Mouse (Mus musculus) limb, embryonic 12.5 days (tissue): Measurements from ENCODE around the gene Mrpl39. TPM values are rescaled to one million over a fixed set of nuclear protein-coding genes. Genes with fewer than 3 reads are reported as not detected.

ENCODE experiments used
- ATAC-seq: fragments of 200-750 bp; cut with Nextera tagmentation; 2 replicates; pipeline ENCODE4 v1.8.0; 2017; ENCODE audit warnings: low read depth, moderate TSS enrichment; ENCODE audit not compliant: insufficient number of reproducible peaks, insufficient read depth, low FRiP score, low TSS enrichment
- H3K27ac ChIP-seq: fragments of 300-500 bp; sonication (generic); 2 replicates; pipeline ENCODE4 v1.5.1; 2016; ENCODE audit warnings: mild to moderate bottlenecking, moderate library complexity
- H3K27me3 ChIP-seq: fragments of 300-500 bp; sonication (generic); 2 replicates; pipeline ENCODE4 v1.6.1; 2016; ENCODE audit warnings: mild to moderate bottlenecking, moderate library complexity
- H3K36me3 ChIP-seq: fragments of 300-500 bp; sonication (generic); 2 replicates; pipeline ENCODE4 v1.6.1; 2016; ENCODE audit warnings: mild to moderate bottlenecking, moderate library complexity
- H3K4me1 ChIP-seq: fragments of 300-500 bp; sonication (generic); replicated peaks from 2 replicates; pipeline ENCODE4 v1.6.1; 2016
- H3K4me2 ChIP-seq: fragments of 300-500 bp; sonication (generic); 2 replicates; pipeline ENCODE4 v1.6.1; 2016; ENCODE audit warnings: mild to moderate bottlenecking, moderate library complexity
- H3K4me3 ChIP-seq: fragments of 300-500 bp; sonication (generic); replicated peaks from 2 replicates; pipeline ENCODE4 v1.5.1; 2016; ENCODE audit warnings: mild to moderate bottlenecking
- H3K9ac ChIP-seq: fragments of 300-500 bp; sonication (generic); replicated peaks from 2 replicates; pipeline ENCODE4 v1.6.1; 2016; ENCODE audit warnings: mild to moderate bottlenecking, moderate library complexity
- H3K9me3 ChIP-seq: fragments of 300-500 bp; sonication (generic); 2 replicates; pipeline ENCODE4 v1.6.1; 2016; ENCODE audit warnings: mild to moderate bottlenecking, moderate library complexity
- WGBS: fragments of 180-500 bp; shearing (Covaris S2); methylation state at CpG from one replicate; pipeline ENCODE4 v1.1.7; 2016; 5-methylcytosine and 5-hydroxymethylcytosine counted together
- polyA plus RNA-seq: library from polyadenylated mRNA; unstranded; fragments of >200 nt; fragmentation: Nextera tagmentation; extraction: Ambion mirVana; gene quantifications from 2 replicates; pipeline ENCODE4 v1.2.1, GENCODE M21; 2016

Gene Mrpl39
- polyA plus RNA-seq, 1 experiment from 2014 or later: 45.2 TPM

DNA sequence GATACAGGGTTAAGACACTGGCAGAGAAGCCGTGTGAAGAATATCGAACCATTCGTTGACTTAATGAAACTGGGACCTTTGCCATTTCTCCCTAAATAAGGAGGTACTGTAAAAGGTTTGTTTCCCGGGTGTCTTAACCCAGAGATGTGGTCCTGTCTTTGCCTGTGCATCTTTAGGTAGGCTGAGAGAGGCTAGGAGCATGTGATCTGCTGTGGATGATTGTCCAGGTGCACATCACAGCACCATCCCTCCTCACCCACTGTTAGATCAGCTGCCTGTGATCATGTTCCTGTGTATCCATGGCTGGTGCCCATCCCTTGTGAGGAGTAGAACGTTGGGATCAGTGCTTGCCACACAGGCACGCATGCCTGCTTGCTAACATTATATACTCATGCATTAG, 29.0 kb downstream of the Mrpl39 start:
- no peaks in the 10 kb centered on the region for H3K9me3 ChIP-seq
- no peak for ATAC-seq
- WGBS: 86% methylated on average over 6 of the region's 6 CpGs
- peaks cover 8% of the 10 kb centered on the region for H3K4me1 ChIP-seq
- no peak overlapping the region for H3K27ac ChIP-seq
- no peak overlapping the region for H3K4me2 ChIP-seq
- H3K36me3 ChIP-seq: no peaks in the 10 kb centered on the region
- H3K27me3 ChIP-seq: 0 out of 2 replicates have a peak, but pooled peaks cover 4% of the 10 kb centered on the region
- H3K4me3 ChIP-seq: no peak overlapping the region
- H3K9ac ChIP-seq: no peak overlapping the region

DNA sequence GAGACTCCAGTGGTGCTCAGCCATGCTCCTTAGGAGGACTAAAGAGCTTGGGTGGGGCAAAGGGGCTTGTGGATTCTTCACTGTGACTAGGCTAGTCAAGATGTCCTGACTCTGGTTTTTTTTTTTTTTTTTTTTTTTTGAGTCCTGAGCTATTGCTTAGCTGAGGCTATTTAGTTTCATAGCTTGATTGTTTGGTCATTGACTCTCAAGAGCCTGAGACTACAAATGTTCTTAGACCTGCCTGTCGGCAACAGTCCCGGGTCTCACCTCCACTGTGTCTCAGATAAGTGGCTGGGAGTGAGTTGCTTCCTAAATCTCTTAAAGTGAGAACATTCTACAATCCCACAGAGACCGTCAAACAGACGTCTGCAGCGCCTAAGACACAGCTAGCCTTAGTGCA, 30.0 kb downstream of the Mrpl39 start:
- Histone ChIP-seq H3K4me3 (no peak overlapping the region), H3K27ac (no peak overlapping the region), H3K4me1 (peaks cover 8% of the 10 kb centered on the region), H3K9me3 (no peaks in the 10 kb centered on the region), H3K9ac (no peak overlapping the region), H3K36me3 (no peaks in the 10 kb centered on the region), H3K4me2 (no peak overlapping the region), H3K27me3 (0 out of 2 replicates have a peak, but pooled peaks cover 4% of the 10 kb centered on the region)
- ATAC-seq: no peak
- 72% methylated on average over 5 of the region's 5 CpGs for WGBS

DNA sequence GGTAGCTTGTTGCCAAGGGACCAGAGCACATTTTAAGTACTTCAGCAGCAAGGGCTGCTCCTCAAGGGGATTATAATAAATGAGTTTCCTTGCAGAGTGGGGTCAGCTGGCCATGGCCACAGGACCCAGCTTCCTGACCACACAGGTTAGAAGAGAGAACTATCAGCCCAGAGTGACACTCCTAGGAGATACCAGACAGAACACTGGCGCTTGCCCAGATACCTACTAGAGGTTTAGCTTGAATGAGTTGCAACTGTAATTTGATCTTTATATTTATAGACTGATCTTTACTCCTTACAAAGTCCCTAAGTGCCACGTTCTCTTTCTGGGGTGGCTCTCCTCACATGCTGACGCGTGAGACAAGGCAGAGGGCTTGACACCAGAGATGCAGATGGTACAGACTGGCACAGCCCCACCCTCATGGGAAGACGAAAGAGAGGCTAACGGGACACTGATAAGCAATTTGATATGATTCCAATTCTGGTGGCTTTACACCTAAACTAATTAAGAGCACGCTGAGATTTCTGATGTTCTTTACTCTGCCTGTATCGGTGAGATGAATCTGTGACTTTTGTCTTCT, 30.8 kb downstream of the Mrpl39 start:
- Histone ChIP-seq H3K4me2 (no peak overlapping the region), H3K27ac (no peak overlapping the region), H3K27me3 (0 out of 2 replicates have a peak, but pooled peaks cover 4% of the 10 kb centered on the region), H3K9me3 (no peaks in the 10 kb centered on the region), H3K4me3 (no peak overlapping the region), H3K9ac (no peak overlapping the region), H3K36me3 (no peaks in the 10 kb centered on the region), H3K4me1 (peaks cover 8% of the 10 kb centered on the region)
- 61% methylated on average over 8 of the region's 8 CpGs for WGBS
- no peak for ATAC-seq

DNA sequence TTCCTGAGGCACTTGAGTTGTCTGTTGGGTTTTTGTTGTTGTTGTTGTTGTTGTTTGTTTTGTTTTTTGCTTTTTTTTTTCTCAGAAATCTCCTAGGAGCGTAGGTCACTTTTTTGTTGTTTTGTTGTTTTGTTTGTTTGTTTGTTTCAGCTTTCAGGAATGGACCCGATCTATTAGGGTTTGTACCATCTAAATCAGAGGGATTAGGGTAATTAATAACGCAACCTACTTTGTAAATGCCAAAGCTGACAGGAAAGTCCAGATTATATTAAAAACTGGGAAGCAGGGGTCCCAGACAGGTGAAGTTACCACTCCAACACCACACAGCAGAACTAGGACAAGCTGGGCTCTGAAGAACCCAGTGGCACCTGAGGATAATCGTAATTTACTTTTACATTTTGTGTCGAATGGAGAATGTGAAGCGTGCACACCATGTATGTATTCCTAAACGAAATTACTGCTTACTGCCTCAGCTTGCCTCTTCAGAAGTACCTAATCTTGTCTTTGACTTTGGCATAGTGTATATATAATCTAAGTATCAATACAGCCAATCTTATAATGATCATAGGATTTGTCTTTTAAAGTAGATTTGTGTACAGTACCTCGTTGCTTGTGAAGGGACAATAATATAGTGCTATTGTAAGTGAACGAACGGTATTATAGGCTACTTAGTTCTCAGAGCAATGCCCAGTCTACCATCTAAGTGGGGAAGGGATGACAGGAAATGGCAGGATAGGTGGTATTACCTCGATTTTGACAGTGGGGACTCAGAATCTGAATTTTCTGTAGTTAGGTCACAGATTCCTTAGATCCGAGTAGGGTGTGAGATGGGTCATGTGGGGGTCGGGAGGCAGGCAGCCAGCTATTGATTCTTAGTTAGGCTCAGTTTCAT, 31.5 kb downstream of the Mrpl39 start:
- ATAC-seq: no peak
- no peak overlapping the region for H3K27ac ChIP-seq
- 63% methylated on average over 13 of the region's 13 CpGs for WGBS
- no peaks in the 10 kb centered on the region for H3K9me3 ChIP-seq
- H3K4me1 ChIP-seq: peaks cover 8% of the 10 kb centered on the region
- H3K36me3 ChIP-seq: no peaks in the 10 kb centered on the region
- H3K4me2 ChIP-seq: peak overlapping the region; percentile 91
- peak overlapping the region; percentile 64 for H3K4me3 ChIP-seq
- no peak overlapping the region; the same call in 1 of the 2 replicates for H3K9ac ChIP-seq
- 0 out of 2 replicates have a peak, but pooled peaks cover 4% of the 10 kb centered on the region for H3K27me3 ChIP-seq

DNA sequence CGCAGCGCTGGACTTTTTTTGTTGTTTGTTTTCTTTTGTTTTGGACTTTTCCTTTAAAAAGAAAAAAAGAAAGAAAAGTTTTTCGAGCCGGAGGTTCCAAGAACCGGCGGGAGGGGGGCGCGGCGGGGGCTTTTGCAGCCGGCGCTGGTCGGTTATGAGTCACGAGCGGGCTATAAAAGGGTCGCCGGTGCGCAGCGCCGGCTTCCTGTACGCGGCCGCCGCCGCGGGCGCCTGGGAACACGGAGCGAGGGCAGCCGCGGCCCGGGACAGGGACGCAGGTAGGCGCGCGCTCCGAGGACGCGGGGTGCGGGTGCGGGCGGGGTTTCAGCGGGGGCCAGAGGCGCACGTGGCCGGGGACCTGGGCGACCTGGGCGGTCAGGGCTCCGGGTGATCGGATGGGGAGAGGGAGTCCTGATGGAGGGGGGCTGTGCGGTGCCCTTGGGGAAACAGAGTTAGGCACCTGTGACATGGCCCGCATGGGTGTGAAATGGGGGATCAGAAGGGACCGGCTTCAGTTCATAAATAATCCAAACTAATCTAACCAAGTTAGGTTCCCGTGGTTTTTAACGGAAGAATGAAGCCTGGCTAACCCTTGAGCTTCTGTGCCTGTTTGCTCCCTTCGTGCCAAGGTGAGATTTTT, 32.3 kb downstream of the Mrpl39 start:
- Histone ChIP-seq H3K27me3 (0 out of 2 replicates have a peak, but pooled peaks cover 4% of the 10 kb centered on the region), H3K27ac (no peak overlapping the region), H3K9me3 (no peaks in the 10 kb centered on the region), H3K4me1 (peaks cover 8% of the 10 kb centered on the region), H3K4me2 (peak overlapping the region; percentile 91), H3K4me3 (peak overlapping the region; percentile 64), H3K36me3 (no peaks in the 10 kb centered on the region), H3K9ac (peak overlapping the region; percentile 70)
- under 1% methylated on average over 55 of the region's 55 CpGs for WGBS
- ATAC-seq: peak; percentile 82

DNA sequence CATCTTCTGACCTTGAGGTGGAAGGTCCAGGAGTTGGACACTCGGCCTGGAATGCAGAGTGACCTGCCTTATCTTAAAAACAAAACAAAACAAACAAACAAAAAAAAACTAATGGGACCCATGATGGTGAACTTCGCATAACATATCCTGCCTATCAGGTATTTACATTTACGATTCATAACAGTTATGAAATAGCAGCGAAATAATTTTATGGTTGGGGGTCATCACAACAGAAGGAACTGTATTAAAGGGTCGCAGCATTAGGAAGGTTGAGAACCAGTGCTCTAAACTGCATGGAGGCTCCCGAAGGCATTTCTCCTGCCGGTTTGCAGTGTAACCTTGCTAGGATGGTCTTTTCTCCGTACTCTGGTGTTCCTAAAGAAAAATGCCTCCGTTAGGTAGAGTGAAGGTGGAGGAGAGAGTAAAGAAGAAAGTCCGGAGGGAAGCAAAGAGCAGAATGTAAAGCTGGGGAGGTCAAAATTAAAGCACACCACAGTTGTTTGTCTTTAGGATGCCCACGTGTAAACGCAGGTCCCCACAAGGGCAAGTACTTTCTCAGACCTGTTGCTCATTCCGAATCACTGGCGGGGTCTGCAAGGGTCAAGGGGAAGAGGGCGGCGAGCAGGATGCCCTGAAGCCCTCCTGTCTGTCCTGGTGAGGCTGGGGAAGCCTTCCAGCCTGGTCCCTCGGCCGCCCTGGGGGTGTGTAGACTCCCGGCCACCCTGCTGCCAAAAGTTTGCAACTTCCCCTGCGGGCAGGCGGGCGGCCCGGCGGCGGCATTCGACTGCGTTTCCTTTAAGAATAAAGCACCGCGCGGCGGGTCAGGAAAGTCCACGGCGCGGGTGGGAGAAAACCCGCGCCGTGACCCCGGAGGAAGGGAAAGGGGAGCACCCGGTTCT, 33.1 kb downstream of the Mrpl39 start:
- 11% methylated on average over 39 of the region's 39 CpGs for WGBS
- H3K27ac ChIP-seq: no peak overlapping the region
- H3K4me1 ChIP-seq: peaks cover 8% of the 10 kb centered on the region
- H3K27me3 ChIP-seq: 0 out of 2 replicates have a peak, but pooled peaks cover 4% of the 10 kb centered on the region
- H3K36me3 ChIP-seq: no peaks in the 10 kb centered on the region
- H3K9ac ChIP-seq: peak overlapping the region; percentile 70
- H3K9me3 ChIP-seq: no peaks in the 10 kb centered on the region
- peak; percentile 33; the same call in 1 of the 2 replicates for ATAC-seq
- peak overlapping the region; percentile 64 for H3K4me3 ChIP-seq
- peak overlapping the region; percentile 91 for H3K4me2 ChIP-seq

DNA sequence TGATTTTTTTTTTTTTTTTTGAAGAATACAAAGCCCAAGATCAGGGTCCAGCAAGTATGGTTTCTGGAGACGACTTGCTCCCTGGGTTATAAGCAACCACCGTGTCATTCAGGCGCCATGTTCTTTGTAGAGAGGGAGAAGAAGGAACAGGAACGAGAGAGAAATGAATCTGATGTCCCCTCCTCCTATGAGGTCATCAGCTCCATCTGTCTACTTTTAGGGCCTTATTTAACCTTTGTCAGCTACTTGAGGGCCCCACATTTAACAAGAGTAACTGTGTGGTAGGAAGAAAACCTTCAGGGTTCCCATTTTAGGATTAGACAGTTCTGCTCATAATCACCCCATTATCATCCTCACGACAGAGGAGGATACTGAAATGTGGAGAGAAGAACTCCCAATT, 34.5 kb downstream of the Mrpl39 start:
- no peak overlapping the region for H3K27ac ChIP-seq
- WGBS: 93% methylated on average over 5 of the region's 5 CpGs
- ATAC-seq: no peak
- H3K4me1 ChIP-seq: peaks cover 8% of the 10 kb centered on the region
- H3K4me3 ChIP-seq: no peak overlapping the region
- H3K4me2 ChIP-seq: no peak overlapping the region
- 0 out of 2 replicates have a peak, but pooled peaks cover 4% of the 10 kb centered on the region for H3K27me3 ChIP-seq
- no peak overlapping the region for H3K9ac ChIP-seq
- H3K36me3 ChIP-seq: no peaks in the 10 kb centered on the region
- no peaks in the 10 kb centered on the region for H3K9me3 ChIP-seq

DNA sequence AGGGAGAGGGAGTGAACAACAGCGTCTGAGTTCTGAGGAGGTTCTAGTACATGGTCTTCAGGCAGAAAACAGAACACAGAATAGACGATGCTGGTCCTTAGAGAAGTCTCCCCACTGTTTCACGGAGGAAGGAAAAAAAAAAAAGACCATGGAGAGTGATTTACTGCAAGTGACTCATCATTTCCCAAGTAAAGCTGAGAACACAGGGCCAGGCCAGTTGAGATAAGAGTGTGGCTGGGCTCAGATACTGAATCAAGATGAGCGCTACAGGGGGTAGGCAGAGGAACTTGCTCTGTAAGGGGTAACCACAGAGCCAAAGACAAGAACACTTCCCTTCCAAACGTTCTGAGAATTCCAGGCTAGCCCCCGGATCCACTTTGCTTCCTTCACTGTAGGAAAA, 36.8 kb downstream of the Mrpl39 start:
- Histone ChIP-seq H3K27ac (no peak overlapping the region), H3K4me2 (no peak overlapping the region), H3K9me3 (no peaks in the 10 kb centered on the region), H3K9ac (no peak overlapping the region), H3K4me3 (no peak overlapping the region), H3K27me3 (no peaks in the 10 kb centered on the region), H3K36me3 (no peaks in the 10 kb centered on the region), H3K4me1 (no peaks in the 10 kb centered on the region)
- no peak for ATAC-seq
- 67% methylated on average over 6 of the region's 6 CpGs for WGBS

DNA sequence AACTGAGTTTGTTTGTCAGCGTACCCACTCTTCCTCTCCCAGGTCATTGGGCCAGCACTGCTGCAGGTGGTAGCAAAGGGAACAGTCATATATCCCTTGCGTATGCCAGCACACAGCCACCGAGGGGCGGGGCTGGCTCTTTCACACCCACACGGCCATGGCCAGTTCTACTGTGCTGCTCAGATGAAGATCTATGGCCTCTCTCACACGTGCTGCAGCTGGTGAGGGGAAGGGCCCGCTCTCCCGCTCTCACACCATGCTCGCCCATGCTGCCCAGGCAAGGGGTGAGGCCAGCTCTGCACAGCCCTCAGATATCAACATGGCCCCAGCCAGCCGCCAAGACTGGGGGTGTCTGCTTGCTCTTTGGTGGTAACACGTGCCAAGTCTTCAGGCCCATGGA, 39.4 kb downstream of the Mrpl39 start:
- Histone ChIP-seq H3K4me2 (no peak overlapping the region), H3K27me3 (no peaks in the 10 kb centered on the region), H3K9me3 (no peaks in the 10 kb centered on the region), H3K4me3 (no peak overlapping the region), H3K27ac (no peak overlapping the region), H3K9ac (no peak overlapping the region), H3K4me1 (no peaks in the 10 kb centered on the region), H3K36me3 (no peaks in the 10 kb centered on the region)
- ATAC-seq: 0 out of 2 replicates have a peak, but pooled peaks have one; percentile 42
- WGBS: 79% methylated on average over 11 of the region's 11 CpGs

DNA sequence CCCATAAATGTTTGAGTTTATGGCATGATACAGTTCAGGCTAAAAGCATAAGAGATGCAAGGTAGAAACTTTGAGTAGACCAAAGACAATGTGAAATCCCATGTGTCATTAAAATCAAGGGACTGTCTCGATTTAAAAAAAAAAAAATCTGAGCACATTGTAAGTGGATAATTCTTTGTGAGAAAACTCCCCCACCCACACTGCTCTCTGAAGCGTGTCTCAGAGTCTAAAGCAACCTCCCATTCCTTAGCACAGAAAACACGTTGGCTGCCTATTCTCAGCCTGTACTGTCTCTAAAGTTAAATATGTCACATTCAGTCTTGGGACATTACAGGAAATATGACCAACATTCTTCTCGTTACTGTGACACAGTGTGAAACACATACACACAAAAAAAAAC, 53.6 kb downstream of the Mrpl39 start:
- Histone ChIP-seq H3K9ac (no peak overlapping the region), H3K9me3 (no peaks in the 10 kb centered on the region), H3K36me3 (no peaks in the 10 kb centered on the region), H3K4me2 (no peak overlapping the region), H3K4me3 (no peak overlapping the region), H3K27ac (no peak overlapping the region), H3K4me1 (no peaks in the 10 kb centered on the region), H3K27me3 (no peaks in the 10 kb centered on the region)
- WGBS: 73% methylated on average over 4 of the region's 4 CpGs
- no peak for ATAC-seq
